Mouse (Mus musculus) brain, embryonic 14.5 days (tissue): ENCODE data around the gene Nbdy.

Experiments used
- CTCF ChIP-seq: fragments of 200-500 bp; IDR thresholded peaks from 2 replicates; pipeline ENCODE4 v1.5.1; 2012; ENCODE audit warnings: inconsistent platforms, mild to moderate bottlenecking, moderate library complexity, borderline replicate concordance; ENCODE audit not compliant: insufficient read depth, insufficient read length; ENCODE audit errors: extremely low read depth
- POLR2A ChIP-seq: fragments of 200-500 bp; IDR thresholded peaks from 2 replicates; pipeline ENCODE4 v1.6.1; 2012; ENCODE audit warnings: mild to moderate bottlenecking, inconsistent platforms, borderline replicate concordance; ENCODE audit not compliant: poor library complexity, insufficient read depth, insufficient read length, severe bottlenecking; ENCODE audit errors: extremely low read depth

DNA sequence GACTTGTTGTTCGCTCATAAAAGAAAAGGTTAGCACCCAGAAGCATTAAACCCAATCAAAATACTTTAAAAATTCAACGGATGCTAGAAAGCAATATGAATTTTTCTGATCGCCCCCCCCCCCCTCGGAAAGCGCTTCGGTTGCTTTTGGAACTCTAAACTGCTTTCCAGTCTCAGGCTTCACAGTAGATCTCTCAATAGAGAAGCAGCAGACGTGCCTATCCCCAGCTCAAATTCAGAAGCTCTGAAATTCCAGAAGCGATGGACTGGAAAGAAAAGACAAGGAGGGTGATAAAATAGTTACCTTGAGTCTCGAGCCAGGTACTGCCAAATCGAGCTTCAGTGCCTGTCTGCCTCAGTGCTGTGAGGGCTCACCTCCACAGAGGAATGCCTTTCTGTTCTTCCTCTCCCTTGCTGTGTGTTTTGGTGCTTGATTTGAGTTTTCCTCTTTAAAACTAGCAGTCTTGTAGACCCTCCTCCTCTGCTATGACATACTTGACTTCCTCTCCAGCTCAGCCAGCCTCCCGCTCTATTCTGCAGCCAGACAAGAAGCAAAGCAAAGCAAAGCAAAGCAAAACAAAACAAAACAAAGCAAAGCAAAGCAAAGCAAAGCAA, 27.5 kb upstream of the Nbdy start, which contains the start of gene Kctd12b:
- TF ChIP-seq POLR2A (no peak), CTCF (no peak)
